8 mouse cellular contexts compared by ENCODE assay signal in the genomic region with DNA sequence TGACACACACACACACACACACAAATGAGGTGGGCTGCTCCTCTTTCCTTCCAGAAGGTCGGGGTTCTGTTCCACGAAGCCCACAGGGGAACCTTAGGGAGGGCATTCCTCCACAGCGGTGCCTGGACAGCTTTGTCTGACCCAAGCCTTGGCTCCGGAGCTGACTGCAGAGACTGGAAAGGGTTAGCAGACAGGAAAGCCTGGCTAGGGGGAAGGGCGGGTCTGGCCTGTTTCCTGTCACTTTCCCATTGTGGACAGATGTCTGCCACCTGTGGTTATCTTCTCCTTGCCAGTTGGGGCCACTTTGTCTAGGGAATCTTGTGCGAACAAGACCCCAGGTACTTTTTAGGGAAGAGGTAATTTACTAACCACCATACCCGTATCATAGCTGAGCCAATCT. TPM values are rescaled to one million over a fixed set of nuclear protein-coding genes. Genes with fewer than 3 reads are reported as not detected.
DNase-seq lines count a peak whose midpoint lies in the region; ATAC-seq and TF ChIP-seq lines count a peak whose summit lies in the region.

No protein-coding gene starts in this region.

- H3K27me3 ChIP-seq in ES-Bruce4 (ENCODE audit: control insufficient read depth, insufficient read depth, low read length, poor library complexity, severe bottlenecking) = no peaks in the 10 kb centered on the region
- H3K27me3 ChIP-seq in embryonic facial prominence, embryonic 13.5 days = peaks cover 27% of the 10 kb centered on the region
- peaks cover 27% of the 10 kb centered on the region for H3K27me3 ChIP-seq in hindbrain, embryonic 13.5 days
- peaks cover 24% of the 10 kb centered on the region for H3K27me3 ChIP-seq in liver, embryonic 11.5 days (replicated peaks; ENCODE audit: control insufficient read depth, insufficient read depth, low read length)
- peaks cover 14% of the 10 kb centered on the region for H3K27me3 ChIP-seq in neural tube, embryonic 13.5 days

- H3K4me3 ChIP-seq in ES-Bruce4 (ENCODE audit: low read depth, low read length) = peak overlapping the region; percentile 58
- peak overlapping the region; percentile 31 for H3K4me3 ChIP-seq in embryonic facial prominence, embryonic 13.5 days
- H3K4me3 ChIP-seq in hindbrain, embryonic 13.5 days = peak overlapping the region; percentile 14
- peak overlapping the region; percentile 41 for H3K4me3 ChIP-seq in liver, embryonic 11.5 days (ENCODE audit: low read depth, low read length)
- H3K4me3 ChIP-seq in neural tube, embryonic 13.5 days = peak overlapping the region; percentile 20

- H3K36me3 ChIP-seq in ES-Bruce4 (ENCODE audit: control insufficient read depth, insufficient read depth, low read length, poor library complexity, severe bottlenecking) = no peaks in the 10 kb centered on the region
- H3K36me3 ChIP-seq in embryonic facial prominence, embryonic 13.5 days = no peaks in the 10 kb centered on the region
- no peaks in the 10 kb centered on the region for H3K36me3 ChIP-seq in hindbrain, embryonic 13.5 days
- no peaks in the 10 kb centered on the region for H3K36me3 ChIP-seq in liver, embryonic 11.5 days (ENCODE audit: control insufficient read depth, insufficient read depth, low read length)
- no peaks in the 10 kb centered on the region for H3K36me3 ChIP-seq in neural tube, embryonic 13.5 days

- 4% methylated on average over 7 of the region's 7 CpGs for WGBS in embryonic facial prominence, embryonic 13.5 days
- 12% methylated on average over 7 of the region's 7 CpGs for WGBS in hindbrain, embryonic 13.5 days
- 4% methylated on average over 7 of the region's 7 CpGs for WGBS in liver, embryonic 11.5 days
- WGBS in neural tube, embryonic 13.5 days = 12% methylated on average over 7 of the region's 7 CpGs

- no peak for TF ChIP-seq CTCF in ES-Bruce4 (IDR thresholded peaks at IDR 0.05; ENCODE audit: low read depth, low read length)

- no peaks in the 10 kb centered on the region for H3K9me3 ChIP-seq in ES-Bruce4 (replicated peaks; ENCODE audit: control insufficient read depth, insufficient read depth, low read length, poor library complexity, severe bottlenecking)
- no peaks in the 10 kb centered on the region for H3K9me3 ChIP-seq in embryonic facial prominence, embryonic 13.5 days
- H3K9me3 ChIP-seq in hindbrain, embryonic 13.5 days = no peaks in the 10 kb centered on the region
- H3K9me3 ChIP-seq in liver, embryonic 11.5 days (ENCODE audit: control insufficient read depth, low read length) = no peaks in the 10 kb centered on the region
- H3K9me3 ChIP-seq in neural tube, embryonic 13.5 days = no peaks in the 10 kb centered on the region

- no peak for TF ChIP-seq POLR2A in ES-Bruce4 (IDR thresholded peaks at IDR 0.05; ENCODE audit: insufficient read depth, low read length)

- peak overlapping the region; percentile 59 for H3K4me2 ChIP-seq in embryonic facial prominence, embryonic 13.5 days
- peak overlapping the region; percentile 35 for H3K4me2 ChIP-seq in hindbrain, embryonic 13.5 days
- H3K4me2 ChIP-seq in liver, embryonic 11.5 days = peak overlapping the region; percentile 56
- peak overlapping the region; percentile 39 for H3K4me2 ChIP-seq in neural tube, embryonic 13.5 days

- no peak for ATAC-seq in embryonic facial prominence, embryonic 13.5 days (ENCODE audit: insufficient number of reproducible peaks, insufficient read depth, low FRiP score, low TSS enrichment, low read depth)
- ATAC-seq in hindbrain, embryonic 13.5 days (ENCODE audit: low FRiP score) = no peak
- no peak for ATAC-seq in liver, embryonic 11.5 days (replicated peaks; ENCODE audit: low FRiP score)
- no peak for ATAC-seq in neural tube, embryonic 13.5 days (ENCODE audit: low read depth)

- no peak overlapping the region for H3K27ac ChIP-seq in ES-Bruce4 (ENCODE audit: insufficient read depth, low read length)
- no peak overlapping the region for H3K27ac ChIP-seq in embryonic facial prominence, embryonic 13.5 days
- no peak overlapping the region for H3K27ac ChIP-seq in hindbrain, embryonic 13.5 days
- H3K27ac ChIP-seq in liver, embryonic 11.5 days (ENCODE audit: low read depth, low read length) = no peak overlapping the region; the same call in 1 of the 2 replicates
- 0 out of 2 replicates have a peak overlapping the region, but pooled peaks have one; percentile 18 for H3K27ac ChIP-seq in neural tube, embryonic 13.5 days (replicated peaks)

- H3K4me1 ChIP-seq in ES-Bruce4 (ENCODE audit: control insufficient read depth, insufficient read depth, low read length) = no peaks in the 10 kb centered on the region
- peaks cover 30% of the 10 kb centered on the region for H3K4me1 ChIP-seq in embryonic facial prominence, embryonic 13.5 days
- H3K4me1 ChIP-seq in hindbrain, embryonic 13.5 days (replicated peaks) = peaks cover 17% of the 10 kb centered on the region
- H3K4me1 ChIP-seq in liver, embryonic 11.5 days (replicated peaks; ENCODE audit: control insufficient read depth, insufficient read depth, low read length) = no peaks in the 10 kb centered on the region; the same call in 1 of the 2 replicates
- peaks cover 13% of the 10 kb centered on the region; the same call in 1 of the 2 replicates for H3K4me1 ChIP-seq in neural tube, embryonic 13.5 days (replicated peaks)

- DNase-seq in liver, embryonic 11.5 days (ENCODE audit: low spot score) = no peak
- no peak for DNase-seq in cerebellum, postnatal 4 days (ENCODE audit: low spot score in 2 of 2)
- no peak for DNase-seq in gastrocnemius, postnatal 14 days
- DNase-seq in layer of hippocampus, adult 9-10 months (ENCODE audit: low spot score) = no peak

- intact Hi-C loops in gastrocnemius, postnatal 14 days (cut with DNase I; ENCODE audit: low total_unique reads) = no loop called here

- TF ChIP-seq EP300 in ES-Bruce4 (IDR thresholded peaks at IDR 0.05; ENCODE audit: insufficient read depth, low read depth, low read length) = no peak

- H3K9ac ChIP-seq in ES-Bruce4 (ENCODE audit: low read depth, poor library complexity, severe bottlenecking) = no peak overlapping the region
- peak overlapping the region; percentile 58; the same call in 1 of the 2 replicates for H3K9ac ChIP-seq in embryonic facial prominence, embryonic 13.5 days
- no peak overlapping the region for H3K9ac ChIP-seq in hindbrain, embryonic 13.5 days
- H3K9ac ChIP-seq in liver, embryonic 11.5 days (ENCODE audit: low read depth, low read length) = peak overlapping the region; percentile 49; the same call in 1 of the 2 replicates
- H3K9ac ChIP-seq in neural tube, embryonic 13.5 days = 0 out of 2 replicates have a peak overlapping the region, but pooled peaks have one; percentile 26

RNA-seq across cellular contexts. Expression of a gene that starts 0.5 kb away (rescaled TPM):
- polyA plus RNA-seq in ES-Bruce4 (2011; ENCODE audit: insufficient read depth, insufficient read length, low read depth, missing spikeins) = 5.3 and 5.8 TPM in 2 replicates
- polyA plus RNA-seq in embryonic facial prominence, embryonic 13.5 days (2015; fragmentation: Nextera tagmentation; extraction: Ambion mirVana) = 4.9 and 6.3 TPM in 2 replicates
- 8.1 and 8.6 TPM in 2 replicates for polyA plus RNA-seq in hindbrain, embryonic 13.5 days (2015; fragmentation: Nextera tagmentation; extraction: Ambion mirVana)
- 5.5 and 7.7 TPM in 2 replicates for polyA plus RNA-seq in liver, embryonic 11.5 days (2014; fragmentation: Nextera tagmentation; extraction: Ambion mirVana)
- polyA plus RNA-seq in neural tube, embryonic 13.5 days (2015; fragmentation: Nextera tagmentation; extraction: Ambion mirVana) = 7.2 and 8.3 TPM in 2 replicates
- 1 to 10 TPM; 1.1 to 1.2 TPM for total RNA-seq in gastrocnemius, postnatal 14 days (2021)

RNA-seq across cellular contexts. Expression of a gene that starts 21.2 kb away (rescaled TPM):
- 30.8 and 33.7 TPM in 2 replicates for polyA plus RNA-seq in ES-Bruce4 (2011; ENCODE audit: insufficient read depth, insufficient read length, low read depth, missing spikeins)
- polyA plus RNA-seq in embryonic facial prominence, embryonic 13.5 days (2015; fragmentation: Nextera tagmentation; extraction: Ambion mirVana) = 94.8 and 95.8 TPM in 2 replicates
- polyA plus RNA-seq in hindbrain, embryonic 13.5 days (2015; fragmentation: Nextera tagmentation; extraction: Ambion mirVana) = 119 and 128 TPM in 2 replicates
- polyA plus RNA-seq in liver, embryonic 11.5 days (2014; fragmentation: Nextera tagmentation; extraction: Ambion mirVana) = 45.0 and 45.9 TPM in 2 replicates
- polyA plus RNA-seq in neural tube, embryonic 13.5 days (2015; fragmentation: Nextera tagmentation; extraction: Ambion mirVana) = 97.3 and 111 TPM in 2 replicates
- 10 to 100 TPM; 12.3 TPM for total RNA-seq in gastrocnemius, postnatal 14 days (2021)

RNA-seq across cellular contexts. Expression of a gene that starts 34.6 kb away (rescaled TPM):
- not detected in 2 replicates for polyA plus RNA-seq in ES-Bruce4 (2011; ENCODE audit: insufficient read depth, insufficient read length, low read depth, missing spikeins)
- not detected in 2 replicates for polyA plus RNA-seq in embryonic facial prominence, embryonic 13.5 days (2015; fragmentation: Nextera tagmentation; extraction: Ambion mirVana)
- not detected in 2 replicates for polyA plus RNA-seq in hindbrain, embryonic 13.5 days (2015; fragmentation: Nextera tagmentation; extraction: Ambion mirVana)
- not detected in 2 replicates for polyA plus RNA-seq in liver, embryonic 11.5 days (2014; fragmentation: Nextera tagmentation; extraction: Ambion mirVana)
- not detected in 2 replicates for polyA plus RNA-seq in neural tube, embryonic 13.5 days (2015; fragmentation: Nextera tagmentation; extraction: Ambion mirVana)
- not detected for total RNA-seq in gastrocnemius, postnatal 14 days (2021)

Comparison
In these comparisons a context has a peak if more than half of its experiments do, and no peak if none do; other contexts are left out.
1. H3K9ac ChIP-seq: peak in embryonic facial prominence, embryonic 13.5 days (single experiment), liver, embryonic 11.5 days (single experiment) and neural tube, embryonic 13.5 days (single experiment); none in ES-Bruce4 (single experiment) and hindbrain, embryonic 13.5 days (single experiment).
2. Peak in every context shown above with its lines, with median percentiles within 50 percentile points of each other: H3K4me3 ChIP-seq and H3K4me2 ChIP-seq.